Mouse (Mus musculus) G1E (cell line): ENCODE data around the gene Apobec3.

Experiments used
- CTCF ChIP-seq: IDR thresholded peaks from 2 replicates; pipeline ENCODE4 v1.5.1; 2012; ENCODE audit warnings: low read depth, low read length, inconsistent platforms, mixed read lengths
- GATA1 ChIP-seq: IDR thresholded peaks from 2 replicates; pipeline ENCODE4 v1.6.1; 2012; ENCODE audit warnings: borderline replicate concordance, low read length, inconsistent platforms, mixed read lengths
- GATA2 ChIP-seq: IDR thresholded peaks from 2 replicates; pipeline ENCODE4 v1.6.1; 2012; ENCODE audit warnings: low read depth, low read length, inconsistent platforms, borderline replicate concordance
- POLR2AphosphoS5 ChIP-seq: IDR thresholded peaks from 2 replicates; pipeline ENCODE4 v1.6.1; 2012; ENCODE audit warnings: low read depth, low read length, inconsistent platforms; ENCODE audit not compliant: insufficient replicate concordance

- no peak for TF ChIP-seq POLR2AphosphoS5
- no peak for TF ChIP-seq GATA2
- no peak for TF ChIP-seq CTCF
- TF ChIP-seq GATA1: no peak
These were observed 11.0 kb upstream of the Apobec3 start for GRCm38 (mm10) chr15:79880477-79880876.
